Mouse (Mus musculus): ENCODE data around the gene Spag9. TPM values are rescaled to one million over a fixed set of nuclear protein-coding genes. Genes with fewer than 3 reads are reported as not detected.

Spag9 gene
- total and polyA plus RNA-seq, 3 experiments = 21.0 to 32.1 (median 22.6) TPM

GRCm38 (mm10) chr11:94054901-94055300, 59.0 kb downstream of the Spag9 start:
- H3K9me3 ChIP-seq (replicated peaks; ENCODE audit: low read length) = no peaks in the 10 kb centered on the region
- H3K9ac ChIP-seq (ENCODE audit: insufficient read depth, low read depth) = no peak overlapping the region
- H3K27me3 ChIP-seq (replicated peaks) = no peaks in the 10 kb centered on the region
- no peaks in the 10 kb centered on the region for H3K4me1 ChIP-seq (ENCODE audit: control insufficient read depth in 1 of 2, insufficient read depth in 2 of 2)
- no peak overlapping the region for H3K4me2 ChIP-seq (ENCODE audit: insufficient read depth, low read depth, poor library complexity, severe bottlenecking)
- no peak overlapping the region for H3K27ac ChIP-seq (ENCODE audit: insufficient read depth, low read depth)
- TF ChIP-seq ZMIZ1 (IDR thresholded peaks at IDR 0.05; ENCODE audit: low read depth, low read length) (no peak), MEF2A (IDR thresholded peaks at IDR 0.05; ENCODE audit: borderline replicate concordance, low read depth, low read length) (no peak), HCFC1 (IDR thresholded peaks at IDR 0.05; ENCODE audit: low read depth, low read length) (no peak), MXI1 (IDR thresholded peaks at IDR 0.05; ENCODE audit: low read depth, low read length) (no peak), KAT2A (IDR thresholded peaks at IDR 0.05; ENCODE audit: insufficient replicate concordance, low read length) (no peak), CHD1 (IDR thresholded peaks at IDR 0.05; ENCODE audit: low read depth, low read length) (no peak), MYC (IDR thresholded peaks at IDR 0.05; ENCODE audit: low read depth, low read length) (no peak), RAD21 (IDR thresholded peaks at IDR 0.05; ENCODE audit: low read depth, low read length) (no peak), MAFK (IDR thresholded peaks at IDR 0.05; ENCODE audit: insufficient replicate concordance, low read length) (no peak), JUND (conservative IDR thresholded peaks at IDR 0.05; ENCODE audit: low read depth, low read length) (no peak), SMC3 (IDR thresholded peaks at IDR 0.05; ENCODE audit: low read depth, low read length) (no peak), USF1 (IDR thresholded peaks at IDR 0.05; ENCODE audit: low read depth, low read length) (no peak), TCF12 (IDR thresholded peaks at IDR 0.05; ENCODE audit: low read depth, low read length) (no peak), EP300 (IDR thresholded peaks at IDR 0.05; ENCODE audit: low read length) (no peak), USF2 (conservative IDR thresholded peaks at IDR 0.05; ENCODE audit: low read depth, low read length) (no peak)
- DNase-seq (ENCODE audit: extremely low read depth) = no peak
- in situ Hi-C loops (cut with MboI; ENCODE audit: low pct_ligation_motif_present, low pct_unique_long_range_greater_than_20kb, low sequenced_read_pairs) (no loop called here), dilution Hi-C loops (cut with MboI; ENCODE audit: extremely low pct_ligation_motif_present, extremely low pct_unique_long_range_greater_than_20kb, low sequenced_read_pairs) (no loop called here)
- H3K79me2 ChIP-seq (replicated peaks; ENCODE audit: control insufficient read depth, extremely low read depth, insufficient read depth, poor library complexity, severe bottlenecking) = no peaks in the 10 kb centered on the region
- H3K36me3 ChIP-seq (replicated peaks in 1 of 2; ENCODE audit: control insufficient read depth in 1 of 2, insufficient read depth in 1 of 2, low read length in 1 of 2) = peaks cover 9 to 59% of the 10 kb centered on the region in 2 experiments
- H3K4me3 ChIP-seq (replicated peaks in 1 of 3; ENCODE audit: low read depth in 2 of 3, low read length in 2 of 3, poor library complexity in 1 of 3) = no peak overlapping the region

GRCm38 (mm10) chr11:94063941-94064340, 68.0 kb downstream of the Spag9 start:
- H3K9ac ChIP-seq (ENCODE audit: insufficient read depth, low read depth) = no peak overlapping the region
- no peak for DNase-seq (ENCODE audit: extremely low read depth)
- no peak overlapping the region for H3K27ac ChIP-seq (ENCODE audit: insufficient read depth, low read depth)
- no peaks in the 10 kb centered on the region for H3K4me1 ChIP-seq (ENCODE audit: control insufficient read depth in 1 of 2, insufficient read depth in 2 of 2)
- in situ Hi-C loops (cut with MboI; ENCODE audit: low pct_ligation_motif_present, low pct_unique_long_range_greater_than_20kb, low sequenced_read_pairs) (no loop called here), dilution Hi-C loops (cut with MboI; ENCODE audit: extremely low pct_ligation_motif_present, extremely low pct_unique_long_range_greater_than_20kb, low sequenced_read_pairs) (no loop called here)
- no peak overlapping the region for H3K4me3 ChIP-seq (replicated peaks in 1 of 3; ENCODE audit: low read depth in 2 of 3, low read length in 2 of 3, poor library complexity in 1 of 3)
- H3K36me3 ChIP-seq (replicated peaks in 1 of 2; ENCODE audit: control insufficient read depth in 1 of 2, insufficient read depth in 1 of 2, low read length in 1 of 2) = peaks cover 13 to 60% of the 10 kb centered on the region in 2 experiments
- no peaks in the 10 kb centered on the region for H3K27me3 ChIP-seq (replicated peaks)
- H3K4me2 ChIP-seq (ENCODE audit: insufficient read depth, low read depth, poor library complexity, severe bottlenecking) = no peak overlapping the region
- no peaks in the 10 kb centered on the region for H3K79me2 ChIP-seq (replicated peaks; ENCODE audit: control insufficient read depth, extremely low read depth, insufficient read depth, poor library complexity, severe bottlenecking)
- TF ChIP-seq USF2 (conservative IDR thresholded peaks at IDR 0.05; ENCODE audit: low read depth, low read length) (no peak), SMC3 (IDR thresholded peaks at IDR 0.05; ENCODE audit: low read depth, low read length) (no peak), MAX (IDR thresholded peaks at IDR 0.05; ENCODE audit: low read length) (no peak), ZKSCAN1 (IDR thresholded peaks at IDR 0.05; ENCODE audit: borderline replicate concordance, low read depth, low read length) (no peak), GABPA (IDR thresholded peaks at IDR 0.05; ENCODE audit: insufficient replicate concordance, low read depth, low read length) (no peak), NELFE (IDR thresholded peaks at IDR 0.05; ENCODE audit: low read depth, low read length) (no peak), RAD21 (IDR thresholded peaks at IDR 0.05; ENCODE audit: low read depth, low read length) (no peak), MYC (IDR thresholded peaks at IDR 0.05; ENCODE audit: low read depth, low read length) (no peak), NRF1 (IDR thresholded peaks at IDR 0.05; ENCODE audit: low read depth, low read length) (no peak), CHD1 (IDR thresholded peaks at IDR 0.05; ENCODE audit: low read depth, low read length) (no peak), EP300 (IDR thresholded peaks at IDR 0.05; ENCODE audit: low read length) (no peak)
- no peaks in the 10 kb centered on the region for H3K9me3 ChIP-seq (replicated peaks; ENCODE audit: low read length)

All from CH12.LX (cell line).